Mouse (Mus musculus) MEL (cell line): ENCODE data around the gene Spef1.

Experiments used
- BHLHE40 ChIP-seq: IDR thresholded peaks from 2 replicates; pipeline ENCODE4 v1.6.1; 2012; ENCODE audit warnings: low read depth, mild to moderate bottlenecking, inconsistent platforms, low read length, improper control_type of control experiment, borderline replicate concordance
- NELFE ChIP-seq: IDR thresholded peaks from 2 replicates; pipeline ENCODE4 v1.6.1; 2011; ENCODE audit warnings: low read depth, low read length, improper control_type of control experiment
- POLR2A ChIP-seq, 2 experiments: IDR thresholded peaks; 2 replicates each; pipeline ENCODE4 v1.6.1; 2011 to 2012; ENCODE audit warnings: low read length in 2 of 2, mild to moderate bottlenecking in 2 of 2, control low read depth in 1 of 2, improper control_type of control experiment in 1 of 2, low read depth in 1 of 2, moderate library complexity in 1 of 2; ENCODE audit not compliant: control insufficient read depth in 1 of 2, insufficient read depth in 1 of 2, poor library complexity in 1 of 2

DNA sequence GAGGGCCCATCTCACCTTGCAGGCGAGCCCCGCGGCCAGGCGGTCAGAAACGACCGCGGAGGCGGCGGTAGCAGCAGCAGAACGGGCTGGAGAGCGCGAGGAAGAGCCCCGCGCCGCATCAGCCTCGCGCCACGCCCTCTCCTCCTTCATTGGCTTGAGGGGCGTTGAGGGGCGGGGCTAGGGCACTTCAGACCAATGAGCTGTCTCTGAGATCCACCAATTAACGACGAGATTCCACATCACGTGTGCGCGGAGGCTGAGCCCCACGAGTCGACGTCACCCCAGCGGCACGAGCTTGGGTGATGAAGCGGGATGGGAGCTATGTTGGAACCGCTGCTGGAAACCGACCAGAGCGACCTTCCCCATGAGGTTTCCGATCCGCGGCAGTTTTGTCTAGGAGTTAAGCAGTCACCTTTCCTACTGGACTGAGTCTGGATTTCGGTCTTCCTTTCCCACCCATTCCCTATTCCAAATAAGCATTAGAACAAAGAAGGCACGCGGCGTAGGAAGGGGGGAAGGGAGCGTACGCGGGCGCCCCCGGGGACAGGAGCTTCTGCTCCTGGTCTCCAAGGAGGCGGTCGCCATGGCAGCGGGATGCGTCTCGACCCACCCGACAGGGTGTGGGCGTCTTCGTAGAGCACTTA, 27.0 kb downstream of the Spef1 start, which contains the start of gene 1700037H04Rik:
- TF ChIP-seq BHLHE40 (peak; percentile 92), NELFE (peak; percentile 95), POLR2A (IDR thresholded peaks at IDR 0.05; ENCODE audit: control insufficient read depth in 1 of 2, insufficient read depth in 1 of 2, low read depth in 1 of 2, low read length in 2 of 2, poor library complexity in 1 of 2) (peak; percentile 89 to 96)
